Mouse (Mus musculus) cerebellum, adult 2 months (tissue): ENCODE measurements around the gene Vps35l.

Source experiments
- CTCF ChIP-seq: fragments of 200-500 bp; IDR thresholded peaks from 2 replicates; pipeline ENCODE4 v1.5.1; 2011; ENCODE audit warnings: low read depth, mild to moderate bottlenecking, control low read depth, low read length, moderate library complexity, borderline replicate concordance; ENCODE audit not compliant: insufficient read depth
- POLR2A ChIP-seq: fragments of 200-500 bp; IDR thresholded peaks from 2 replicates; pipeline ENCODE4 v1.6.1; 2011; ENCODE audit warnings: low read length, control low read depth, borderline replicate concordance; ENCODE audit not compliant: insufficient read depth

DNA sequence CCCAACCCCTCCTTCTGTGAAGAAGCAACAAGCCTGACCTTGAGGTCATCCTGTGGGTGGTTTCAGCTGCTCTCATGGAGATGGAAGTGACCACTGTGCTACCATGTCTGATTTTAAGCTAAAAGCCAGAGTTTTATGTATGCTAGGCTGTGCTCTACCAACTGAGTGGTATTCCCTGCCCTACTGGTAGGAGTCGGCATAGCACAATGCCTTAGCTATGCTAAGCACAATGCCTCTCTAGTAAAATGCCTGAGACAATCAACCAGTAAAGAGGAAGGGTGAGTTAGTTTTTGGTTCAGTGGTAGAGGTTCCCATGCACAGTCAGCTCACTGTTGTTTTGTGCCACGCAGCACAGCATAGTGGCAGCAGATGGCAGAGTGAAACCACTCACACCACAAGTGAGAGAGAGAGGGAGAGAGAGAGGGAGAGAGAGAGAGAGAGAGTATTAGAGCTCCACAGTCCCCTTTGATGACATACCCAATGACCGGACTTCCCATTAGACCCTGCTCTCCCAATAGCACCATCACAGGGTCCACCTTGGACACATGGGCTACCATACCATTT is 139.5 kb downstream of the Vps35l start:
- no peak for TF ChIP-seq POLR2A
- no peak for TF ChIP-seq CTCF
